Mouse (Mus musculus) WW6 (cell line): ENCODE measurements around the gene Zmiz2.
"Not testable (repeated sequence)": the region's sequence is repeated elsewhere in the genome, so short reads cannot be mapped to it uniquely, and the experiment has no call there.

Experiments
- DNase-seq: peaks from one replicate; pipeline ENCODE4 v3.0.0-alpha.2; 2013; ENCODE audit warnings: low read depth, low spot score

The Zmiz2 gene

GRCm38 (mm10) chr11:6420283-6420703, 31.4 kb downstream of the Zmiz2 start:
- no peak for DNase-seq

DNA sequence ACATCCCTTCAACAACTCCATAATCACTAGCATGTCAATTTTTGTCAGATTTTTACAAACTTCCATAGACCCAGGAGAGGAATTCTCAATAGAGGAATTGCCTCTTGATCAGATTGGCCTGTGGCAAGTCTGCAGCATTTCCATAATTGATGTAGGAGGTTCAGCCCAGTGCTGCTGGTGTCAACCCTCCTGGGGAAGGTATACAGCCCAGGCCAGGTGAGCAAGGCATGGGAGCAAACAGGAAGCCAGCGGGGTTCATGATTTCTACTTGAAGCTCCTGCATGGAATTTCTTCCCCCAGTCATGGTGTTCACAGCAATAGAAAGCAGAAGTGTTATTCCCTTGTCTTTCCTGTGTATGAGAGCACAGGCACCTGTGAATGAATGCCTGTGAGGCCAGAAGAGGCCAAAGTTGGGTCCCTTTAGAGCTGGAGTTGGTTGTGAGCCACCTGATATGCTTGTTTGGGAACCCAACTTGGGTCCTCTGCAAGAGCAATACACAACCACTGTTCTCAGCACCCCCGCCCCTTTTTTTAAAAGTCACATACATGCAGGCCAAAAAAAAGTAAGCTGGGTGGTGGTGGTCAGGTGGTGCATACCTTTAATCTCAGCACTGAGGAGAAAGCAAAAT, 32.0 kb downstream of the Zmiz2 start:
- DNase-seq, result no peak

DNA sequence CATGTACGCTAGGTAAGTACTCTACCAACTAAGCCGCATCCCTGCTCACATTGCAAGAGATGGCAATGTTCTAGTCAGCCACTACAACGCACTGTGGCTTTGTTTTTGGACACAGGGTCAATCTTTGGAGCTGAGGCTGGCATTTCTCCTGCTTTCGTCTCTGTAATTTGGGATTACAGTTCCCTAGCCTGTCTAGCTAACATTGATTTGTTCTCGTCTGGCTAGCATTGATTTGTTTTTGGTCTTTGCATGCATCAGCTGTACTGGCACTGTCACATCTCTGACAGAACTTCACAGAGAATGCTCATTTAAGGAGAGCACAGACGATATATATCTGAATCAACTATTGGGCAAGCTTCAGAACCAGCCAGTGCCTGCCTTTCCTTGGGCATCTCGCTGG, 41.3 kb downstream of the Zmiz2 start:
- no peak for DNase-seq

DNA sequence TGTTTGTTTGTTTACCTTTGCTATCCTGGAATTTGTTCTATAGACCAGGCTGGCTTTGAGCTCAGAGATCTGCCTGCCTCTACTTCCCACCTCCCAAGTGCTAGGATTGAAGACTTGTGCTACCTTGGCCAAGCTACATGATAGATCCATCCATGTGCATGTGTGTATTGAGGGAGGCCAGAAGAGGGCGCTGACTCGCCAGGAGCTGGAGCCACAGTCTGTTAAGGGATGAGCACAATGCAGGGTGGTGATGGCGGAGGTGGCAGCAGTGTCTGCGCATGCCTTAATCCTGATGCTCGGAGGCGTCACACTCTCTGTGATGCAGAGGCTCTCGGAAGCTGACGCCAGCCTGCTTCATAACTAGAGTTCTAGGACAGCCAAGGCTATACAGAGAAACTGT, 47.6 kb downstream of the Zmiz2 start:
- peak; percentile 81 for DNase-seq

DNA sequence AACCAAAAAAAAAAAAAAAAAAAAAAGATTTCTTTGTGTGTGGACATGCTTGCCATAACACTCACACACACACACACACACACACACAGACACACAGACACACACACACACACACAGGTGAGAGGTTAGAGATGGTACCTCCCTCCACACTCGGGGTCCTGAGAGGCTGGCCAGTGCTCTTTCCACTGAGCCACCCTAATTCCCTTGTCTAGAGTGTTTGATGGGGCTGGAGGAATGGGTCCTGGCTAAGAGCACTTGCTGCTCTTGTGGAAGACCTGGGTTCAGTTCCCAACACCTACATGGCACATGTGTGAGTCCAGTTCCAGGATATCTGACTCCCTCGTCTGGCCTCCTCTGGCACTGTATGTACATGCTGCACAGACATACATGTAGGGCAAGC, 48.8 kb downstream of the Zmiz2 start:
- no peak for DNase-seq

DNA sequence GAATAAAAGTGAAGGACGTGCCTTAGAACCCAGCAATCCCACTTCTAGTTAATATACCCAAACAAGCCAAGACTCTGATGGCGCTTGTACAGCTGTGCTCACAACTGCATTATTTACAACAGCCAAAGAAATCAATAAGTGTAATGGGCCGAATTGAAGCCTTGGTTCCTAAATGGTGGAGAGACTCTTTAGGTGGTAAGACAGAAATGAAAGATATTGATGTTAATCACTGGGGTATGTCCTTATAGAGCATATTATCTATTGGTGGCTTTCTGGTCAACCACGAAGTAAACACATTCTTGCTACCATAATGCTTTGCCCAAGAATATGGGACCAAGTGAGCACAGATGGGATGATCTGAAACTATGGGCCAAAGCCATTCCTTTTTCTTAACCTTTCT, 51.3 kb downstream of the Zmiz2 start:
- no peak for DNase-seq

DNA sequence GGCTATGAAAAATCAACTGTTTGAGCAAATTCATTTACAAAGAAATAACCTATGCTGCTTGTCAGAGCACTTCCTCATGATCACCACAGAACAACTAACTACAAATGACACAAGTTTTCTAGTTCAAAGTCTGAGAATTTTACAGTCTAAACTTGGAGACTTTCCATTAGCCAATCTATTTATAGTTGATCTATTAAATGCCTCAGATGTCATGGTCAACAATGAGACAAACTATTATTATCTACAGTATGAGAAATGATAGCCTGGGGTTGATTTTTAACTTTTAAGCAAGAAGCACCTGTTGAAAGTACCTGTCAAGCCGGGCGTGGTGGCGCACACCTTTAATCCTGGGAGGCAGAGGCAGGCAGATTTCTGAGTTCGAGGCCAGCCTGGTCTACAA, 53.7 kb downstream of the Zmiz2 start:
- no peak for DNase-seq

GRCm38 (mm10) chr11:6443102-6443501, 54.2 kb downstream of the Zmiz2 start:
- DNase-seq, result no peak

- DNase-seq, result no peak
Measured at GRCm38 (mm10) chr11:6443727-6444076, 54.8 kb downstream of the Zmiz2 start.

DNA sequence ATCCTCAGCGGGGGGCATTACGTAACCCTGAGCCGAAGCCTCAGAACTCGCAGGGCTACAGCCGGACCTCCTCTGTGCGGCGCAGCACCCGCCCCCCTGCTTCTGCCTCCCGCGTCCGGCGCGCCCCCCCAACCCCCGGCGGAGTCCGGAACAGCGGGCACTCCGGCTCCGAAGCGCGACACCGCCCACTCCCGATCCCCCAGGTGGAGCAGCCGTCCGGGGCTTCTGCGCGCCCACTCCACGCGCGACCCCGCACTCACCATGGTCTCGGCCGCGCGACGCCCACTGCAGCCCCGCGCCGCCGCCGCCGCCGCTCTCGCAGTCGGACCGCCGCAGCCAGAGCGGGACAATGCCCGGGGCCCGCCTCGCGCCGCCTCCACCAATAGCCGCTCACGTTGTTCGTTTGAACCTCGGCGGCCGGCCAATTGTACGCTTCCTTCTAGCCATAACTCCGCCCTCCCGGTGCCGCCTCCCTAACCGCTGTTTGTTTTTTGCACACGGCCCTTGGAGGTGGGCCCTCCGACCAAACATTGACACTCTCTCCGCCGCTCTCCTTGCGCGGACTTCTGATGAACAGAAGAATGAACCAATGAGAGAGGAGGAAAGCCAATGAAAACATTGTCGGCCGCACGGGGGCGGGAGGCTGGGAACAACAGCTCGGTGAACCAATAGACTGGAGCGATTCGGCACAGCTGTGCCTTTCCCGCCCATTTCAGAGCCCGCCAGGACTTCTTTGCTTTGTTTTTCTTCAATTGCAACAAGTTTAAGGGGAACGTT, 55.4 kb downstream of the Zmiz2 start, which contains the start of gene H2afv:
Gene H2afv, minus strand, starts transcription at position 367 of the 777 bp plus-strand sequence.
- peak; percentile 100 for DNase-seq

- no peak for DNase-seq
Measured at GRCm38 (mm10) chr11:6445441-6445840, 56.6 kb downstream of the Zmiz2 start.

GRCm38 (mm10) chr11:6445951-6446350, 57.1 kb downstream of the Zmiz2 start:
- no peak for DNase-seq

DNA sequence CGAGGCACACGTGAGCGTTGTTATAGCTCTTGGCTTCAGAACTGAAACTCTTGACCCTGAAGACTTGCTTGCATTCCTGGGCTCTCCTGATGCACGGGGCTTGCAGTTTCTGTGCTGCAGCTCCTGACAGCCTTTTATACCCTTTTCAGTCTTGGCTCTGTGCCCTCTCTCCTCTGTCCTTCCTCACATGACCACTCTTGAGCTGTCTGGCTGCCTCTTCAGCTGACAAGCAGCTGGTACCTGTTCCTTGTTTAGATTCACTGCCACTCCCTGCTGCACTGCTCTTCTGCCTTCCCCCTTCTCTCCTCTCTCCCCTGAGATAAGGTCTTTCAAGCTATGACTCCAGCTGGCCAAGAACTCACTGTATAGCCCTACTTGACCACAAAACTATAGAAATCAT, 58.6 kb downstream of the Zmiz2 start:
- DNase-seq, result no peak

DNA sequence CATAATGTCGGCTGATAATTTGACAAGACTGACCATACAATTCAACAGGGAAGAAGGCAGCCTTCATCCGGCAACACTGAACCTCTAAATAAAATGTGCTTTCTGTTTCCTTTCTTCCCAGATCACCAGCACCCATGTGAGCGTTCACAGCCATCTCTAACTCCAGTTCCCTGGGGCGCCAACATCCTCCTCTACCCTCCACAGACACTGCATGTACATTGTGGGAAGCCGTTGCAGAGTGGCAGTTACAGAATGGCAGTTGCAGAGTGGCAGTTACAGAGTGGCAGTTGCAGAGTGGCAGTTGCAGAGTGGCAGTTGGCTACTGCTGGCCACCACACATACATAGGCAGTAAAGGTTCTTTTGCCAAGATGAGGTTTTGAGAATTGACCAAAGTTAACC, 59.3 kb downstream of the Zmiz2 start:
- DNase-seq, result not testable (repeated sequence)
